Mouse (Mus musculus): ENCODE data around the gene Kdelc1.

Gene Kdelc1

GRCm38 (mm10) chr1:44064625-44065024 is 54.0 kb downstream of the Kdelc1 start:
- in situ Hi-C loops (cut with MboI, MseI), result loop anchor here in 1 of 2 experiments (5.0 to 25.0 kb wide), 2 partner anchors 167 to 1152 kb away; no protein-coding TSS in a partner anchor

- in situ Hi-C loops (cut with MboI, MseI), result loop anchor here in 1 of 2 experiments (25.0 kb wide), 1 partner anchor 1151 kb away; no protein-coding TSS in a partner anchor
These were observed 55.2 kb downstream of the Kdelc1 start for GRCm38 (mm10) chr1:44063439-44063838.

GRCm38 (mm10) chr1:44061836-44062235 is 56.8 kb downstream of the Kdelc1 start, which contains the start of gene Gm8251:
TSS of gene Gm8251 (minus strand) at chr1:44061936.
- in situ Hi-C loops (cut with MboI, MseI), result loop anchor here in 1 of 2 experiments (25.0 kb wide), 1 partner anchor 1150 kb away; no protein-coding TSS in a partner anchor

GRCm38 (mm10) chr1:44057805-44058204 is 60.8 kb downstream of the Kdelc1 start:
- in situ Hi-C loops (cut with MboI, MseI), result loop anchor here in 1 of 2 experiments (10.0 to 25.0 kb wide), 2 partner anchors 293 to 1146 kb away; no protein-coding TSS in a partner anchor
